In the genomic region with DNA sequence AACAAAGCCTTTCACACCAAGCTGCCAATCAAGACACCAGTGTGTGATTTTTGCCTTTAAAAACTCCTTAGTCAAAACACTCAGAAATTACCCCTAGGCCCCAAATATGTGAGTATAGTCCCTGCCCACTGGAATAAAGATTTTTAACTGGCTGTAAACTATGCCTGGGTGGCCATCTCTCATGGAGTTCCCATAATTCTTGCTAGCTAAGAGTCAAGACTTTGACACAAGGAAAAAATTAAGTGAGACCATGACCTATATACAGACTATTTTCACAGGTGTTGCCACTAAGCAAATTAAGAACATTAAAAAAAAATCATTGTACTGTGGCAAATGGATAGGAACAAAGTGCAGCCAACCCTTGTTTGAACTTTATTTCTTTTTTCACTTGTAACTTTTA, we compare ENCODE assay signal across 27 mouse cellular contexts.
"Had no signal": no experiment of that assay in that cellular context is flagged by ENCODE, and none has a peak within 500 bp of the region (broad histone marks: within the 10 kb centered on the region; RNA-seq: fewer than 3 reads in every experiment).

No protein-coding gene starts in this region.

- H3K4me2 ChIP-seq: heart, embryonic 12.5 days; hindbrain, embryonic 12.5 days; hindbrain, embryonic 14.5 days; intestine, embryonic 15.5 days; limb, embryonic 12.5 days; liver, embryonic 12.5 days had no signal

- ATAC-seq: hindbrain, embryonic 16.5 days; inflammation-experienced regulatory T-cells, adult 6 months; intestine, embryonic 15.5 days; intestine, postnatal 0 days; liver, embryonic 12.5 days had no signal

- H3K9ac ChIP-seq: heart, embryonic 12.5 days; hindbrain, embryonic 12.5 days; hindbrain, embryonic 14.5 days; intestine, embryonic 15.5 days; limb, embryonic 12.5 days; liver, embryonic 12.5 days; liver, embryonic 14.5 days had no signal

- DNase-seq: gastrocnemius, adult 2 months; gastrocnemius, postnatal 10 days; gastrocnemius, postnatal 25 days; heart, adult 18-20 months; heart, postnatal 10 days; heart, postnatal 4 days; kidney, adult 18-20 months; kidney, adult 8-10 months; kidney, postnatal 10 days; kidney, postnatal 25 days; kidney, postnatal 4 days; left cerebral cortex, postnatal 4 days; lung, adult 18-20 months had no signal

- H3K4me1 ChIP-seq: heart, embryonic 10.5 days; heart, embryonic 12.5 days; hindbrain, embryonic 10.5 days; hindbrain, embryonic 12.5 days; intestine, embryonic 15.5 days; limb, embryonic 12.5 days; liver, embryonic 12.5 days had no signal

- H3K36me3 ChIP-seq: heart, embryonic 10.5 days; heart, embryonic 12.5 days; hindbrain, embryonic 10.5 days; hindbrain, embryonic 12.5 days; intestine, embryonic 15.5 days; limb, embryonic 12.5 days; liver, embryonic 12.5 days had no signal

- H3K27ac ChIP-seq: gastrocnemius, adult 2 months; heart, embryonic 10.5 days; hindbrain, embryonic 10.5 days; hindbrain, embryonic 12.5 days; hindbrain, embryonic 14.5 days; intestine, embryonic 15.5 days; layer of hippocampus, adult 2 months; left cerebral cortex, adult 2 months; limb, embryonic 12.5 days; liver, embryonic 12.5 days; liver, embryonic 14.5 days had no signal

- H3K4me3 ChIP-seq: gastrocnemius, adult 2 months; heart, embryonic 10.5 days; heart, embryonic 12.5 days; hindbrain, embryonic 10.5 days; hindbrain, embryonic 12.5 days; intestine, embryonic 15.5 days; layer of hippocampus, adult 2 months; left cerebral cortex, adult 2 months; limb, embryonic 12.5 days; liver, embryonic 12.5 days had no signal

- H3K9me3 ChIP-seq: heart, embryonic 10.5 days; heart, embryonic 12.5 days; hindbrain, embryonic 10.5 days; hindbrain, embryonic 12.5 days; intestine, embryonic 15.5 days; limb, embryonic 12.5 days; liver, embryonic 12.5 days had no signal

- H3K27me3 ChIP-seq: heart, embryonic 12.5 days; hindbrain, embryonic 12.5 days; intestine, embryonic 15.5 days; limb, embryonic 12.5 days; liver, embryonic 12.5 days had no signal
